Mouse (Mus musculus): ENCODE data around the gene Stac2. TPM values are rescaled to one million over a fixed set of nuclear protein-coding genes. Genes with fewer than 3 reads are reported as not detected.

Stac2 gene
- total RNA-seq, 4 experiments from 2014 or later = 83.1 to 109 (median 94.1) TPM

- DNase-seq (ENCODE audit: low spot score in 2 of 2) = no peak
These were observed 55.0 kb downstream of the Stac2 start for GRCm38 (mm10) chr11:97998074-97998793.

DNA sequence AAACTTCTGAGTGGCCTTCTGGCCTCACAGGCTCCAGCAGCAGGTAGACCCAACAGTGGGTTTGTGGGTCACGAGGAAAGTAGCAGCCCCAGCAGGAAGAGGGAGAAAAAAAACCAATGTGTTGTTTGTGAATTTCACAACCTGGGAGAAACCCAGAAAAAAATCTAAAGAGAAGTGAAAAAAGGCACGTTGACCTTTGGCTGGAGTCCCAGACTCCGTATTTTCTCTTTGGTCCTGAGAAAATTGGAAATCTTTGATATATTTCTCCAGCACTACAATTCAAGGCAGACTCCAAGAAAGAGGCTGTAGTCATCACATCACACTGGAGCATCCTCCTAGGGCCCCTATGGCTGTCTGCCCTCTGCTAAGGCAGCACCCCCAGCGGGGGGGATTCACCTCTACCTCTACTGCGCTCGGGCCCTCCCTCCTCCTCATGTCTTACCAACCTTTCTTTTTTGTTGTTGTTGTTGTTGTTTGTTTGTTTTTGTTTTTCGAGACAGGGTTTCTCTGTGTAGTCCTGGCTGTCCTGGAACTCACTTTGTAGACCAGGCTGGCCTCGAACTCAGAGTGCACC, 55.8 kb downstream of the Stac2 start:
- no peak for DNase-seq (ENCODE audit: low spot score in 2 of 2)

DNA sequence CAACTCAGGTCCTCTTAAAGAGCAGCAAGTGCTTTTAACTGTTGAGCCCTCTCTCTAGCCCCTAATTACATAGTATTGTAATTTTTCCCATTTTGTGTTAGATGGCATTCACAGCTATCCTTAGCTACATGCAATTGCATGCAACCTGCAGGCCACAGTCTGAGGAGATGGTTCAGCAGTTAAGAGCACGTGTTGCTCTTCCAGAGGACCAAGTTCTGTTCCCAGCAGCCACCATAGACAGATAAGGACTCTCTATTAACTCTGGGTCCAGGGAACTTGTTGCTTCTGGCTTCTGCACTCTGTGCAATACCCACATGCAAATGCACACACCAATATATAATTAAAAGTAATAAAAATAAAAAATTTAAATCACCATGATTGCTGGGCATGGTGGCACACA, 56.6 kb downstream of the Stac2 start:
- no peak for DNase-seq (ENCODE audit: low spot score in 2 of 2)

DNA sequence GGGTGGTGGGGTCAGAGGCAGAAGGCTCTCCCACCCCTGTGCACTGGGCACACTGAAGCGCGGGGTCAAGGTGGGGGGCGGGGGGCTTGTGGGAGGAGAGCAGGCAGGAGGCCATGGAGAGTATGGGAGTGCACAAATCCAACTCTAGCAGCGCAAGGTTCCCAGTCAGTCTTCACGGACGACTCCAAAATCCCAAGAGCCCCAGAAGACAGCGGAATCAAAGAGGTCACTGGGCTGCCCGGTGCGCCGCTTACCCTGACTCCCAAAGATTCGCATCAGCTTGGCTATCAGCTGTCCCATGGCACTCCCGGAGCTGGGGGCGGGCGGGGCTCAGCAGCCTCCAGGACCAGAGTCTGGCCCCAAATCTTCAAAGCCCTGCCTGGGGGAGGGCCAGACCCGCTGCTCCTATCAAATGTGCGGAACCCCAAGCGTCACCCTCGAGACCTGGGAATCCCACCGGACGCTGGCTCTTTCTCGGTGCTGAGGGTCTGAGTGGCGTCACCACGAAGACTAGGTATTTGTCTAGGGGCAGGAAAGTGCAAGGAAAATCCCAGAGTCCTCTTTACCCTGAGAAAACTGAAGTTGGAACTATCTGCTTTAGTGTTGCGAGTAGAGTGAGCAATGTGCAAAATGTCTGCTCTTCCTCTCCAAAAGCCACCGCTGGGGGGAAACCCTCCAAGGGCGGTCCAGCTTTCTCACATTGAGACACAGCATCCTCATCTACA, 57.5 kb downstream of the Stac2 start, which contains the start of gene Arl5c:
Gene Arl5c (minus strand): TSS at position 618 of the 725 bp plus-strand sequence.
- no peak for DNase-seq (ENCODE audit: low spot score in 2 of 2)

GRCm38 (mm10) chr11:97994539-97995100, 58.6 kb downstream of the Stac2 start:
- DNase-seq (ENCODE audit: low spot score in 2 of 2) = no peak

GRCm38 (mm10) chr11:97988530-97989096, 64.6 kb downstream of the Stac2 start:
- DNase-seq (ENCODE audit: low spot score in 2 of 2) = peak; percentile 82 to 90

GRCm38 (mm10) chr11:97987551-97988526, 65.4 kb downstream of the Stac2 start:
- peak; percentile 88 to 100 for DNase-seq (ENCODE audit: low spot score in 2 of 2)

- no peak for DNase-seq (ENCODE audit: low spot score in 2 of 2)
These were observed 66.4 kb downstream of the Stac2 start for GRCm38 (mm10) chr11:97986738-97987465.

Small RNAs within 50 kb of the gene (microRNA-seq; reads per million reads assigned to microRNA genes)
- gene Gm27597 = 0 reads per million in 2 experiments

Other genes with a start within 250 kb of the Stac2 start
- gene B230217C12Rik, start 212.7 kb downstream of the Stac2 start, total RNA-seq (2022) = 10 to 100 TPM; 73.0 to 83.2 (median 79.8) TPM
- 1 to 10 TPM; 2.1 to 3.2 (median 2.9) TPM for gene Fbxo47, start 169.3 kb downstream of the Stac2 start, total RNA-seq (2022)
- gene Plxdc1, start 67.0 kb downstream of the Stac2 start, total RNA-seq (2022) = 10 to 100 TPM; 41.2 to 46.2 (median 43.9) TPM
- gene Arl5c, start 57.3 kb downstream of the Stac2 start, total RNA-seq (2022) = 1 to 10 TPM; 1.5 to 2.1 (median 1.7) TPM
- gene Cacnb1, start 30.4 kb downstream of the Stac2 start, total RNA-seq (2022) = 100 to 1,000 TPM; 127 to 142 (median 137) TPM
- gene Rpl19, start 26.8 kb downstream of the Stac2 start, total RNA-seq (2022) = 100 to 1,000 TPM; 564 to 674 (median 627) TPM
- 10 to 100 TPM; 33.4 to 37.5 (median 34.9) TPM for gene Fbxl20, start 96.9 kb upstream of the Stac2 start, total RNA-seq (2022)
- gene Med1, start 139.8 kb upstream of the Stac2 start, total RNA-seq (2022) = 10 to 100 TPM; 41.3 to 50.8 (median 46.0) TPM
- gene Cdk12, start 149.6 kb upstream of the Stac2 start, total RNA-seq (2022) = 10 to 100 TPM; 36.6 to 42.6 (median 39.3) TPM